Mouse (Mus musculus) heart, postnatal 10 days (tissue): Measurements from ENCODE around the gene Gabpb1. TPM values are rescaled to one million over a fixed set of nuclear protein-coding genes. Genes with fewer than 3 reads are reported as not detected.
A peak's percentile ranks its signal among the peaks of the same experiment; 100 is the strongest.

Source experiments
- DNase-seq, 2 experiments: peaks; one replicate each; pipeline ENCODE4 v3.0.0; 2021
- intact Hi-C: fragments of 180-260 bp; cut with DNase I; formaldehyde crosslinking; loops from one replicate; pipeline ENCODE4 v1.15.1; 2025
- total RNA-seq, 2 experiments: library from RNA; stranded (reverse); gene quantifications; 2 replicates each; pipeline ENCODE4 v1.2.3; 2021

Gabpb1 gene
- 10 to 100 TPM; 20.9 to 24.3 TPM for total RNA-seq

DNA sequence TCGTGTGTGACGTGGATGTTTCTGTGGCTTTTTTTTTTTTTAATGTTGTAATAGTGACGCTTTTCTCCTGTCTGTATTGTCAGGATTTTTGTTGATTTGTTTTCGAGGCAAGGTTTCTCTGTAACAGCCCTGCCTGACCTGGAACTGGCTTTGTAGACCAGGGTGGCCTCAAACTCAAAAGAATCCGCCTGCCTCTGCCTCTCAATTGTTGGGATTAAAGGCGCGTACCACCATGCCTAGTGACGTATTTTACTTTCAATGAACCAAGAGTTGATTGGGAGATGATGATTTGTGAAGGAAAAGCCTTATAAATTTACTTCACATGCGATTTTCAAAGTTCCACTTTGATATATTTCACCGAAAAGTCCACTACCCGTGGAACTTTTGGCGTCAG, at the start of gene Gabpb1:
Gabpb1 (minus strand) TSS at position 216 of the 394 bp plus-strand sequence.
- intact Hi-C loops, result no loop called here
- no peak for DNase-seq

DNA sequence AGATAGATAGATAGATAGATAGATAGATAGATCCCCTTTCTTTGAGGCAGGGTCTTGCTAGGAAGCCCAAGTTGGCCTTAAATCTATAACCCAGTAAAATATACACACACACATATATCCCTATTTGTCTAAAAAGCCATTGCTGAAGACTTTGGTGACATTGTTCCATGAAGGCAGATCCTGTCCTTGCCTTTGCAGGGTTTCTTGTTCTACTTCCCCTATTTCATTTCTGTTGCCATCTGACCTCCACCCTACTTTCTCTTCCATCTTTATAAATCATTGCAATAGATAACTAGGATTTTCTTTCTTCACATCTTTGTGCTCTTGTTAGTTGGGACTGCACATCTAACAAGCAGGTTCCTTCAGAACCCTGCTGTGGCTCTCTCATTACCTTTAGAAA, 36.8 kb upstream of the Gabpb1 start:
- intact Hi-C loops, result no loop called here
- no peak for DNase-seq

DNA sequence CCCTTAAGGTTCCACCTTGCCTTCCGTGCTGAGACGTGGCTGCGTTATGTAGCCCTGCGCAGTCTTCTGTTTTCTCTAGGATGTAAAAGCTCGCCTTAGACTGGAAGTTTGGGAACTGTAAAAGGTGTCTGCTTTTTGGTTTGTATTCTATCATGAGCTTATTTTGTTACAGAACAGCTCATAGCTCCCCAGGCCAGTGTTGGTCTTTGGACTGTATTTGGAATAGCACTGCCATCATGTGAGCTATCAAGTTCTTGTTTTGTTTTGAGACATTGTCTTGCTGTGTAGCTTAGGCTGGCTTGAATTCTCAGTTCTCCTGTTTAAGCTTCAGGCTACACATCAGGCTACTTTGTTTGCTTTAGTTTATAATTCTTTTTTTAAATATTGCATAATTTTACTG, 36.4 kb upstream of the Gabpb1 start:
- intact Hi-C loops, result no loop called here
- no peak for DNase-seq

DNA sequence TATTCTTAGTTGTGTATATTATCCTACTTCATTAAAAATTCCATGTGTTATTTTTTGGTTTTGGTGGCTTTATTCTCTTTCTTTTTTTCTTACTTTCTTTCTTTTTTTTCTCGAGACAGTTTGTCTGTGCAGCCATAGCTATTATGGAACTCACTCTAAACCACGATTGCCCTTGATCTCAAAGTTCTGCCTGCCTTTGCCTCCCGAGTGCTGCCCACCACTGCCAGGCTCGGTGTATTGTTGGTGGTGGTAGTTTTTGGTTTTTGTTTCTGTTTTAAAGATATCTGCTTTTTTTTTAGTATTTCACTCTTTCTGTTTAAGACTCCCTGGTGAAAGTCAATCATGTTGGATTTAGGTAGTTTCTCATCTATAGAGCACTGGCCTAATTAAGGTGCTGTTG, 32.2 kb upstream of the Gabpb1 start:
- no peak for DNase-seq
- intact Hi-C loops, result no loop called here

DNA sequence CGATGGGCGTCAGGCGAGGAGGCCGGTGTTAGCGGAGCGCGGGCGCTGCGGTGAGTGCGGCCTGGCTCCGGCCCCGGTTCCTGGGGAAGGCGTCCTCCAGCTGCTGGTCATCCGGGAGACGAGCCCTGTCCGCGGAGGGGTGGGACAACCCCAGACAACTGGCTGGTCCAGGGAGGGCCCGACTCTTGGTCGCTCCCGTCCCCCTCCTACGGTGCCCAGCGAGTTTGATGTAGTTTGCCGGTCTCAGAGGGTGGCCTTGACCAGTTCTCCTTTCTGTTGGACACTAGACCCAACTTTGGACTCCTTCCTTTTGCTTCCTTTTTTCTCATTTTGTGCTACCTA, 31.3 kb upstream of the Gabpb1 start:
- intact Hi-C loops, result loop anchor here (2.0 kb wide), 1 partner anchor 33 kb away; no protein-coding TSS in a partner anchor

DNA sequence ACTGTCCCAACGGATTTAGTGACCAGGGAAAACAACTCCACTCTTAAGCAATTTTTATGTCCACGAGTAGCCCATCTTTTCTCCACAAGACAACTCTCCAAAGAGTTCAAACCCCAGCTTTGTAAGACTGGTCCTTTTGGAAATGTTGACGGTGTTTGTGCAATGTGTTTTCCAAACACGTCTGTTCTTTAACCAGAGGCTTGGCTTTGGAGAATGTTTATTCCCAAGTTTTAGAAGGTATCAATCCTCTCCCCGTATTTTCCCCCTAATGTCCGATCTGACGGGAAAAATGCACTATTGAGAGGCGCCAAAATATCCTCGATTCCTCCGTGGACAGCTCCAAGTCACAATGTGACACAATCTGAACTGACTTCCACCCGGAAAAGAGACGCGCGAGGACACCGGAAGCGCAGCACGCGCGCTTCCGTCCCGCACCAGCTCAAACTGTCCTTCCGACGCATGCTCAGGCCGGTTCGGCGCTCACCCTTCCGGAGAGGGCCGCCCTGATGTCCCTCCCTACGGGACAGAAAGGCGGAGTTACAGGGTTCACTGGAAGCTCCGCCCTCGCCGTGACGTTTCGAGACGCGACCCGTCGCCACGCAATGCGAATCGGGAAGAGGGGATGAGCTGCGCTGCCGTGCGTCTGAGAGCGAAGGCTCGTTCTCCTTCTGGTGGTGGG, 30.8 kb upstream of the Gabpb1 start, which contains the start of gene Usp8:
Usp8 (plus strand) TSS at position 570 of the 679 bp plus-strand sequence.
- peak; percentile 99 for DNase-seq
- intact Hi-C loops, result loop anchor here (2.0 kb wide), 1 partner anchor 32 kb away; no protein-coding TSS in a partner anchor

More for the DNA sequence above, 31.3 kb upstream of the Gabpb1 start:
- DNase-seq, result no peak

DNA sequence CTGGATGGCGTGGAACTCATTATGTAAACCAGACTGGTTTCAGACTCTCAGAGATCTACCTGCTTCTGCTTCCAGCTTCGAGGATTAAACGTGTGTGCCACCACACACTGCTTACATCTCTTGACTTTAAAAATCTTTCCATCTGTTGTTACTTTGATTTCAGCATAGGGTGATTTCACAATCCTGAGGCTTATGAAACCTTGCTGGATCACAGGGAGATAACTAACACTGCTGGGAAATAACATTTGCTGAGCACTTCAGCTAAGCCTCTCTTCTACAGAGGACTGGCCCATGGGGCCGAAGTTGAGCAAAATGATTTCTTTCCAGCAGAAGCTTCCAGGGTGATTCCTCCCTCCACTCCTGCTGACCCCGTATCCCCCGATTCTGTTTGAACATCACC, 19.1 kb upstream of the Gabpb1 start:
- intact Hi-C loops, result no loop called here
- no peak for DNase-seq

DNA sequence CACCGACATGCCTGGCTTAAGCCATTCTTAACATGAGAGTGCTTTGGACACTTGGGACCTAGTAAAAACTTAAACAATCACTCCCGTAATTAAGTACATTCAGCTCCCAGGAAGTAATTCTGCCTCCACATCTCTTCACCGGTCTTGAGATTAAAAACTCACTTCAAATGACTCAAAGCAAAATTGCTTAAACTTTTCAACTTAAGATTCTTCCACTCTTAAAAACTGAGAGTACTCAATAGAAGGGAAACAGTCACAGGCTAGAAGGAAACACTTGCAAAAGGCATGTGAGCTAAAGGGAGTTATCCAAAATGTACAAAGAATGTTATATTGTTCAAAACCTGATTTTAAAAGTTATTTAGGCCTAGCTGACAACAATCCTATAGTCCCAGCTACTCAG, 15.2 kb upstream of the Gabpb1 start:
- intact Hi-C loops, result no loop called here
- no peak for DNase-seq

DNA sequence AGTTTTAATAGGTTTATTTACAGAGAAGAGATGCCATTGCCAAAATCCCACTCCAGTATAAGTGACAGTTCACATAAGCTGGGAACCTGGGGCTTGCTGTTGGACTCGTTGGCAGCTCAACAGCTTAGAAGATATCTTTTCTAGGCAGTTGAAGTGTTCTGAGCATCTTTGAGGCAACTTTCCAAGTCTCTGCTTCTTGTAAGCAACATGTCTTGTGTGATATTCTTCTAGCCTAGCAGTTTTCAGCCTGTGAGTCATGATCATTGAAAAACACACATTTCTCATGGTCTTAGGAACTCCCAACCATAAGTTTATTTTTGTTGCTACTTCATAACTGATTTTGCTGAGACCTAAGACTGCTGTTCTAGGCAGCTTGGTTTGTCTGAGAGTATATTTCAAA, 6.8 kb upstream of the Gabpb1 start:
- no peak for DNase-seq
- intact Hi-C loops, result no loop called here

DNA sequence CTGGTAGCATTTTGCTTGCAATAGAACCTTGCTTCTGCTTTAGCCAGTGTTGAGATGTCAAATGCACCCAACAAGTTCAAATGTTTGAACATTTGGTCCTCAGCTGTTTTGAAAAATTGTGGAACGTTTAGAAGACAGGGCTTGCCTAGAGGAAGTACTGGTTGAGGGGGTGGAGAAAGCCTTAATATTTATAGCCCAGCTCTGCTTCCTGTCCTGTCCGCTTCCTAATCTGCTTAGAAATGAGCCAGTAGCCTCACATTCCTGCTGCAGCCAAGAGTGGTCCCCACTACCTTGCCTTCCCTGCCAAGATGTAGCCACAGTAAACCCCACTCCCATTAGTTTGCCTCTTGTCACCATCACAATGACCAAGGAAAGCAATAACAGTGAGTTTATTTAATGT, 6.2 kb upstream of the Gabpb1 start:
- intact Hi-C loops, result no loop called here
- peak; percentile 29 to 30 for DNase-seq

DNA sequence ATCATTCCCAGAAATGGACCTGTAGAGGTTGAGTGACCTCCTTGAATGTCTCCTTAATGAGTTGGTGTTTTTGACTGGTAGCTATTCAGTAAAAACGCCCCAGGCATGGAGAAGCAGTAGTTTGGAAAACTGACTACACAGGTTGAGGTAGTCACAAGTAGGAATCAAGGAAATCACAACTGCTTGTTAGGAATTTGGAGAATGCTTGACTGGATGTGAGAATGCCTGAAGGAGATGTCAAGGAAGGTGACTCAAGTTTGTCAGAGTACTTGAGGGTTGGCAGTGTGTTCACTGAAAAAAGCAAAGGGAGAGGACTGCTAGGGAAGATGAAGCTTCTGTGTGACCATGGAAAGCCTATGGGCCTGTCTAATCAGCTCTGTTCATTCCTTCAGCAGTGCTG, 1.2 kb upstream of the Gabpb1 start:
- intact Hi-C loops, result no loop called here

DNA sequence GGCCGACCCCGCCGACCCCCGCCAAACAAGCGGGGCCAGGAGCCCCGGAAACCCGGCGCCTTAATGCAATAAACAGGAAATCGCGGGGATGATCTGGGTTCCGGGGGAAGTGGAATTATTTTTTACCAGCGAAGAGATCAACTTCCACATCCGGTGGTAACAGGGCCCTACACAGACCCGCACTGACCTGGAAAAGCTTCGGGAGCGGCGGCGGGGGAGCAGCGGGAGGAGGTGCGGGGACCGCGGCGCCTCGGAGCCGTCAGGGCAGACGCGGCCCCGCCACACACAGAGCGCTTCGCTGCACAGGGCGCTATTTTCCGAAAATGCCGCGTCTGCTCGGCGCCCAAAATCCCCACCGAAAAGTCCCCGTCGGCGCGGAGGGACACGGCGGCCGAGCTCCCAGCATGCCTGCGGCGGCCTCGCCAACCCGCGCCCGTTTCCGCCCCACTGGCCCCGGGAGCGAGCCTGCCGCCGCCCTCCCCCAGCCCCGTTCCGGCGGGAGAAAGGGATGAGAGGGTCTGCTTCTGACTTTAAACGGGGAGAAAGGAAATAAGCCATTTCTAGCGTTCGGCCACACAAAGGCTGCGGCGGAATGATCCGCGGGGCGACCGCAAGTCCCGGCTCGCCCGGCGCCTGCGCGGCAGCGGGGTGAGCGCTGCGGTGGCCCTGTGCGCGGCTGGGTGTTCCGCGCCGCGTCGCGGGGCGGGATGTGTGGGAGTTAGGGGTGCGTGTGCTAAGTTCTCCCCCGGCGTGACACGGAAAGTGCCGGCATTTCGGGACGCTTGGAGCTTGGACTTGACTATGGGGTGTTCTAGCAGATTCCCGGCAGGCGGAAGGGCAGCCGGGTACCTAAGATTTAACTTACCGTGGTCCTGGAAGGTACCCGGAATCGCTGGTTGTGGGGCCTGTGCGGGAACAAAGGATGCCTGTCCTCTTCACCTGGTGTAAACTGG, 692 bp downstream of the Gabpb1 start:
- intact Hi-C loops, result loop anchor here (2.0 kb wide), 1 partner anchor 31 kb away; the partner anchor contains the start of gene Usp8
- peak; percentile 93 to 94 for DNase-seq

More for the DNA sequence above, 1.2 kb upstream of the Gabpb1 start:
- DNase-seq, result no peak

DNA sequence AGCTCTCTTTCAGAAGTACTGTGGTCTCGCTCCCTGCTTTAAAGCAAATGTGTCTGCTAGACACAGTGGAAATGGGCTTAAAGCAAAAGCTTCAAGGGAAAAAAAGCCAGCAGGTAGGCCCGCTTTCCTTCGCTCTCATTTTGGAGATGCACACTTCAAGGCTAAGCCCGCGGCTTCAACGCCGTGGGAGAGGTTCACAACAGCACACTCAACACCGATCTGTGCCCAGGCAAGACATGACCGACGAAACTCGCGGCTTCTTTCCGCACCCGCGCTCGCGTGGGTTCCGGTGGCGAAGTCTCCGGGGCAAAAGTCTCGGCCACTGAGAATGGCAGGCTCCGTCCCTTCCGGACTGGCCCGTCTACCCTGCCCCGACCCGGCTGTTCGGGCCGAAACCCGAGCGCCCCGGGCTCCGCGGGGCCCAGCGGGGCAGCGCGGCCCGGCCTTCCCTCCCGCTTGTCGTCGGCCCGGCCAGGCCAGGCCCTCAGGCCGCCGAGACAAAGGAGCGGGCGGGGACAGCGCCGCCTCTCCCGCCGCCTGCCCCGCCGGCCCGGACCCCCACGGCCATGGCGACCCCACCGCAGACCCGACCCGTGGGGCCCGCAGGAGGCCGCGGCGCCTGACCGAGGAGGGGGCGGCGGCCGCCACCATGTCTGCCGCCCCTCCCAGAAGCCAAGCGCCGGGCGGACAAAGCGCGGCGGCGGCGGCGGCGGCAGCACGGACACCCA, 1.5 kb downstream of the Gabpb1 start:
- DNase-seq, result peak; percentile 67 to 76
- intact Hi-C loops, result loop anchor here (2.0 kb wide), 1 partner anchor 32 kb away; the partner anchor contains the start of gene Usp8

DNA sequence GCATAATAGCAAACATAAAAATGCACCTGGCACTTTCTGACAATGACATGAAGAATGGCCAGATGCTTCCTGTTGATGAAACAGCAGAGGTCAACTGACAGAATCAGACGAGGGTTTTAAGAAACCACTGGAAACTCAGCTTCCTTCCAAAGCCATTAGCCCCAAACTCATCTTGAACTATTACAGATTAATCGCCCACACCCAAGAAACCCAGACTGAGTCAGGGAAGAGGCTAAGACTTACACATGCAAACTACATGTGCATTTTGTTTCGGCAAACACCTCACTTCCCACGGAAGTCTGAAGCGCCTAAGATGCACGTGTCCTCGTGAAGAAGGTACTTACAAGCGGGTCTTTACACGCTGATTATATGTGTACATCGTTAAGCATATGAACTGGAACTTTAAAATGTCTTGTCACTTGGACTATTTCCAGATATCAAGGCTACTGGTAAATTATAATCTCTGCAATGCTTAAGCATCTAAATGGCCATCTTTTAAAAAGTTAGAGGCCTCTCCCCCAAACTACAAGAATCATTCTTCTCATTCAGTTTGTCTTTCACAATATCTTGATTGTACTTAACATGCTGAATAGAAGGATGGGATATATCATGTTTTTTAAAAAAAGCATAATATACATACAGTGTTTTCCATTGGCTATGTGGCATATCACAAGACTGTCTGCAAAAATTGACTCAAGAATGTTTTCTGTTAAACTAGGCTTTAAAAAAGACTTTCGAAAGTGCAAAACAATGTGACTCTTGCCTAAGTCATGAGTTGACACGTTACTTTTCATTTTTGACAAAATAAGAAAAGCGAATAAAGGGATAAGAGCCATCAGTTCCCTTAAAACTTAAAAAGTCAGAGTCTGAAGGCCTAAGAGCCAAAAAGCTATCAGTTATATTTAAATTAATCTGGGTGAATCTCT, 2.6 kb downstream of the Gabpb1 start:
- intact Hi-C loops, result loop anchor here (2.0 kb wide), 1 partner anchor 33 kb away; the partner anchor contains the start of gene Usp8
- peak; percentile 8 to 36 for DNase-seq

DNA sequence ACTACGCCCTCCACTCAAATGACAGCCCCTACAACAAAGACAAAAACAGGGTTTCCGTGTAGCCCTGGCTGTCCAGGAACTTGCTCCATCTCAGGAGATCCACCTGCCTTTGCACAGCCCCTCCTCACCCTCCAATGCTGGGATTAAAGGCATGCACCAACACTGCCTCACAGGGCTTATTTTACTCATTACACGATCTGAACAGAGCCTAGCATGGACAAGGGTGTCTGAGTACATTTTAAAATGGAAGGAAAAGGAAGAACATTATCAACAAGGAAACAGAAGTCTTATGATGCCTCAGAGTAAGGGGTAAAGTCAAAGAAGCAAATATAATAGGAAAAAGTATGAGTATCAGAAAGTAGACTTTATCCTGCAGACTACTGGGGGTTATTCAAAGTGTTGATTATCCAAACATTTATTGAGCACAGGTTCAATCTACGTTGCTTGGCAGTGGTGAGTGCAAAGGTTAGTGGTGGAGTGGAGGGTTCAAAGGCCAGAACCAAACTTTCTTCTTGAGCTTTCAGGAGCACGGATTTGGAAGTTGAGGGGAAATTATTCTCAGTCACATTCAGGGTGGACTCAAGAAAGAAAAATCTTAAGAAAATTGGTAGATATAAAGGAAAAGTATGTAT, 7.4 kb downstream of the Gabpb1 start:
- intact Hi-C loops, result no loop called here
- no peak for DNase-seq

DNA sequence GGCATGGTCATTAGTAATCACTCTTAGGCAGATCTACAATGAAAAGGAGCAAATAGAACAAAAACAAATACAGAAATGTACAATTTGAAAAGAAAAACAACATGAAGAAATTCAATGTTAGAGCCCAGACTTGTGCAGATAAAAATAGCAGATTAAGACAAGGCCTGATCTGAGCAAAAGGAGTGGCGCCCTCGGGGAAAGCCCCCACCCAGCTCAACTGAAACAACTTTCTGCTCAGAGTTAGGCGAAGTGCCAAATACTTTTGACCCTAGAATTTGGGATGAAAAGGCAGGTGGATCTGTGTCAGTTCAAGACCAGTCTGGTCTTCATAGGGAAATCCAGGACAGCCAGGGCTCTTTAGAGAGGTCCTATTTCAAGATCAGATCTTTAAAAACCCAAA, 10.2 kb downstream of the Gabpb1 start:
- intact Hi-C loops, result no loop called here
- DNase-seq, result no peak

DNA sequence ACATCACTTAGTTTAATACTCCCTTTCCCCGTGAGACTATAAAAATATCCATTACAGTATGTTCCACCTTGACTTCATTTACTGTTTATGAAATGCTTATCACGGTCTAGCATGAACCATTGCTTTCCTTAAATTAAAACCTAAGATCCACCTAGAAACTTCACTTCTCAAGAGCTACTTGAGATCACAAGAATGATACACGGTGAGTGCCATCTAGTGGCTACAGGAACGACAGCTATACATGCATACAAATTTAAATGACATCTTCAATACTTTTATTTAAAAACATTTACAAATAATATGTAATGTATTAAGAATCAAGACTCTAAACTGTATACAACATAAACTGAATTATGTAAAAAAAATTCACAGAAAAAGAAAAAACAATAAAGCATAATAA, 12.7 kb downstream of the Gabpb1 start:
- peak; percentile 33 to 51 for DNase-seq
- intact Hi-C loops, result loop anchor here (1.0 kb wide), 1 partner anchor 64 kb away; no protein-coding TSS in a partner anchor

DNA sequence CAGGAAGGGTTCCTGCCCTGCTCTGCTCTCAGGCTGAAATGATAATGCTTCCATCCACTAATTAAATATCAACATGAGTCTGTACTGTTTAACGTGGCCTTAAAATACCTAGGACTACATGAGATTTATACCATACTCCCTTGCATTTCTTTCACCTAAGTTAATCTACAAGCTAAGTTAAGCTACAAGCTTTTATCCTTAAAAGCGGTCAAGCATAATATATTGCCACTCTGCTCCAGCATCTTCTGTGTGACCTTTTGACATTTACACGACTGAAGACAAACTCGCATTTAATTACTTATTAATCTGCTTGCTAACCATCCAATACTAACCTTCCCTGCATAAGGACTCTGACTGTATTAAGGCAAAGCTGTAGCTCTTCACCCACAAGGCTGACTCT, 23.2 kb downstream of the Gabpb1 start:
- intact Hi-C loops, result no loop called here

DNA sequence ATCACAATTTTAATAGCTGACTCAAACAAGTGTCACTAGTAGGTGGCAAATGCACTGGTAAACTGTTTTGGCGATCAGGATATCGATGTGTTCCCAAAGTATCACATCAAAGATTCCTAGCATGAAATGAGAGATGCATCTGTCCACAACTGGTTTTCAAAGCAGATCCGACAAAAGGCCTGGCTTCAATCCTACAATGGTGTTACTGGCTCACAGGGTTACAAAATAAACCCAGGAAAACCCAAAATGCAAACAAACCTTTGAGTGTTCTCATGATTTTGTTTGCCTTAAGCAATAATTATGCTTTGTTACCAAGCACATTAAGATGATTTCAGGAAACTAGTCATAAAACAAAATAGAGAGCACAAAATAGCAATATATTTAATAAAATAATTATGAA, 28.4 kb downstream of the Gabpb1 start:
- DNase-seq, result no peak
- intact Hi-C loops, result no loop called here

More for the DNA sequence above, 23.2 kb downstream of the Gabpb1 start:
- DNase-seq, result no peak
